Mouse (Mus musculus) left cerebral cortex, adult 8-10 months (tissue): ENCODE data around the gene Ubl4b. TPM values are rescaled to one million over a fixed set of nuclear protein-coding genes. Genes with fewer than 3 reads are reported as not detected.

Experiments
- DNase-seq, 2 experiments: peaks; one replicate each; pipeline ENCODE4 v3.0.0; 2022; ENCODE audit warnings: low spot score in 2 of 2
- total RNA-seq, 4 experiments: library from RNA; stranded (reverse); gene quantifications; 2 replicates each; pipeline ENCODE4 v1.2.4; 2022

Gene Ubl4b
- total RNA-seq, 4 experiments from 2014 or later = 0.70 TPM; not detected in 3

GRCm38 (mm10) chr3:107524547-107524946 is 30.3 kb downstream of the Ubl4b start:
- DNase-seq = no peak

GRCm38 (mm10) chr3:107520931-107521330 is 33.9 kb downstream of the Ubl4b start:
- no peak for DNase-seq

- peak; percentile 71 to 77 for DNase-seq
These were observed 37.2 kb downstream of the Ubl4b start, which contains the start of gene Slc6a17 for GRCm38 (mm10) chr3:107517631-107518108. Gene Slc6a17 (minus strand): TSS chr3:107518018.

GRCm38 (mm10) chr3:107516776-107517630 is 37.9 kb downstream of the Ubl4b start:
- no peak for DNase-seq

- peak in 1 of 2 experiments; percentile 59 for DNase-seq
These were observed 38.9 kb downstream of the Ubl4b start for GRCm38 (mm10) chr3:107515989-107516388.

- no peak for DNase-seq
These were observed 43.5 kb downstream of the Ubl4b start for GRCm38 (mm10) chr3:107511416-107511815.

- peak in 1 of 2 experiments; percentile 59 for DNase-seq
These were observed 46.2 kb downstream of the Ubl4b start for GRCm38 (mm10) chr3:107508696-107509095.

GRCm38 (mm10) chr3:107507966-107508365 is 46.9 kb downstream of the Ubl4b start:
- no peak for DNase-seq

- no peak for DNase-seq
These were observed 48.3 kb downstream of the Ubl4b start for GRCm38 (mm10) chr3:107506531-107506930.

- DNase-seq = peak in 1 of 2 experiments; percentile 74
These were observed 49.2 kb downstream of the Ubl4b start for GRCm38 (mm10) chr3:107505464-107506367.

- no peak for DNase-seq
These were observed 50.3 kb downstream of the Ubl4b start for GRCm38 (mm10) chr3:107504542-107504941.

- no peak for DNase-seq
These were observed 51.2 kb downstream of the Ubl4b start for GRCm38 (mm10) chr3:107503716-107504115.

Other genes starting within 250 kb of the Ubl4b start
- 10 to 100 TPM; 25.5 to 27.4 (median 26.5) TPM for gene Rbm15, start 221.4 kb downstream of the Ubl4b start, total RNA-seq
- gene Kcnc4, start 95.5 kb downstream of the Ubl4b start, total RNA-seq = 10 to 100 TPM; 59.7 to 66.2 (median 61.6) TPM
- 100 to 1,000 TPM; 328 to 391 (median 344) TPM for gene Slc6a17, start 37.1 kb downstream of the Ubl4b start, total RNA-seq
- gene Alx3, start 40.0 kb upstream of the Ubl4b start, total RNA-seq = 1 to 10 TPM in 2 of 4 experiments, under 1 TPM in 2; 0.53 to 2.4 (median 0.82) TPM
- gene Gm10961, start 76.2 kb upstream of the Ubl4b start, total RNA-seq = not detected
- gene Strip1, start 76.6 kb upstream of the Ubl4b start, total RNA-seq = 10 to 100 TPM; 52.3 to 62.6 (median 55.1) TPM
- gene Ahcyl1, start 141.5 kb upstream of the Ubl4b start, total RNA-seq = 100 to 1,000 TPM; 308 to 354 (median 335) TPM
- gene Csf1, start 205.4 kb upstream of the Ubl4b start, total RNA-seq = 10 to 100 TPM; 18.6 to 34.2 (median 26.6) TPM